Mouse (Mus musculus) cortical plate, adult 2 months (tissue): ENCODE measurements around the gene Rsf1.

Experiments used
- CTCF ChIP-seq: fragments of 200-500 bp; IDR thresholded peaks from 2 replicates; pipeline ENCODE4 v1.5.1; 2011; ENCODE audit warnings: mild to moderate bottlenecking, control low read depth, low read length; ENCODE audit not compliant: insufficient read depth; ENCODE audit errors: extremely low read depth
- POLR2A ChIP-seq: fragments of 200-500 bp; IDR thresholded peaks from 2 replicates; pipeline ENCODE4 v1.6.1; 2011; ENCODE audit warnings: mild to moderate bottlenecking, low read length, control low read depth; ENCODE audit not compliant: insufficient read depth; ENCODE audit errors: extremely low read depth

DNA sequence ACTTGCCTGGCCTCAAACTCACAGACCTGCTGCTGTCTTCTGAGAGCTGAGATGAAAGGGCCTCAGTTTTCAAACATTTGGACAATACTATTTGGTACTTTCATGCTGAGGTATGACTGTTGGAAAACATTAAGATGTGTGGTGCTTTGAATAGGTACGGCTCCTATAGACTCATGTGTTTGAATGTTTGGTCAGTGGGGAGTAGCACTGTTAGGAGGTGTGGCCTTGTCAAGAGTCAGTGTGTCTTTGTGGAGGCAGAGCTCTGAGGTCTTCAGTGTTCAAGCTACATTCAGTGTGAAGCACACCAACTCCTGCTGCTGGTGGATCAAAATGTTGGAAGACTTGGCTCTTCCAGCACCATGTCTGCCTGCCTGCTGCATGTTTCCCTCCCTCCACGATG lies 13.8 kb downstream of the Rsf1 start:
- TF ChIP-seq CTCF (no peak), POLR2A (no peak)
